Mouse (Mus musculus) embryonic fibroblast, embryonic 13.5 days (primary cell): Measurements from ENCODE around the gene Rnf114.

Source experiments
- CTCF ChIP-seq: IDR thresholded peaks from 2 replicates; pipeline ENCODE4 v1.5.1; 2011; ENCODE audit warnings: mild to moderate bottlenecking, control low read depth, low read length, moderate library complexity, borderline replicate concordance; ENCODE audit not compliant: insufficient read depth
- POLR2A ChIP-seq: IDR thresholded peaks from 2 replicates; pipeline ENCODE4 v1.6.1; 2011; ENCODE audit warnings: low read depth, mild to moderate bottlenecking, control low read depth, low read length, moderate library complexity

DNA sequence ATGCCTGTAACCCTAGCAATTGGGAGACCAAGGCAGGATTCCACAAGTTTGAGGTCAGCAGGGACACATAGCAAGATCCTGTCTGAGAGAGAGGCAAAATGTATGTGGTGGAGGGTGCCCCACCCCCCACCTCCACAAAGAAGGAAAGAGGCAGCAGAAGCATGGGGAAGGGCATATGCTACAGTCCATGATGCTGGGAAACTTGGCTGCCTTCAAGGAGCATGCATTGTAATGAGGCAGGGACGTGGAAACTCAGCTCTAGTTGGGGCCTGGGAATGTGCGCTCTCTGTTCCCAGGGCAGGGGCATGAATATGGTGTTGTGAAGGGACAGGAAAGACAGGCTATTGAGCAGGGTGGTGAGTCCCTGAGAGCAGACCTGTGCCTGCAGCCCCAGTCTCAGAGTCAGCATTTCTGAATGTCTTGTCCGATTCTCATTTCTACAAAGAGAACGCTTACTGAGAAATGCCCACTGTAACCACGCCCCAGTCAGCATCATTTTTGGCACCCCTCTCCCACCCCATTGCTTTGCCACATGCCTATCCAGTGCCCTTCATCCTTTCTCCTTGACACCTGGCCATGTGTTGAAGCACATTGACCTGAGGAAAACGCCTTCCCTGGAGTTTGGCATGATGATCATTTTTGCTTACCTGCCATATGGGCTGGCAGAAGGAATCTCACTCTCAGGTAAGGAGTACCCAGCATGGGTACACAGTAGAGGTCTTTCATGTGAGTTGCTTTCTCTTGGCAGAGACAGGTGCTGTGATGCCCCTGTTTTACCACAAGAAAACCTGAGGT, 33.2 kb upstream of the Rnf114 start:
- TF ChIP-seq CTCF (no peak), POLR2A (no peak)
